Mouse (Mus musculus) layer of hippocampus, adult 8-10 months (tissue): ENCODE data around the gene Rtn4rl1. TPM values are rescaled to one million over a fixed set of nuclear protein-coding genes. Genes with fewer than 3 reads are reported as not detected.
"Not testable (repeated sequence)": the region's sequence is repeated elsewhere in the genome, so short reads cannot be mapped to it uniquely, and the experiment has no call there.

ENCODE experiments used
- DNase-seq, 2 experiments: peaks; one replicate each; pipeline ENCODE4 v3.0.0; 2022; ENCODE audit warnings: low spot score in 2 of 2
- total RNA-seq, 4 experiments: library from RNA; stranded (reverse); gene quantifications; 2 replicates each; pipeline ENCODE4 v1.2.4; 2022

Rtn4rl1 gene
- total RNA-seq, 4 experiments from 2014 or later: 80.7 to 110 (median 97.3) TPM

GRCm38 (mm10) chr11:75165441-75166192 is 28.0 kb upstream of the Rtn4rl1 start:
- DNase-seq: peak in 1 of 2 experiments; percentile 83

GRCm38 (mm10) chr11:75166193-75166842 is 27.3 kb upstream of the Rtn4rl1 start:
- DNase-seq: no peak

GRCm38 (mm10) chr11:75166861-75167642 is 26.5 kb upstream of the Rtn4rl1 start:
- DNase-seq: no peak

- DNase-seq: no peak
These were observed 25.7 kb upstream of the Rtn4rl1 start for GRCm38 (mm10) chr11:75167643-75168589.

GRCm38 (mm10) chr11:75168590-75169361 is 24.8 kb upstream of the Rtn4rl1 start:
- peak in 1 of 2 experiments; percentile 69 for DNase-seq

- no peak for DNase-seq
These were observed 24.0 kb upstream of the Rtn4rl1 start, which contains the start of gene Hic1 for GRCm38 (mm10) chr11:75169405-75170080. Gene Hic1, minus strand, starts transcription at chr11:75169519.

GRCm38 (mm10) chr11:75170136-75170751 is 23.3 kb upstream of the Rtn4rl1 start:
- DNase-seq: peak; percentile 88 to 93

GRCm38 (mm10) chr11:75171186-75171865 is 22.3 kb upstream of the Rtn4rl1 start:
- no peak for DNase-seq

- DNase-seq: no peak
These were observed 21.2 kb upstream of the Rtn4rl1 start for GRCm38 (mm10) chr11:75172151-75173094.

- peak; percentile 95 for DNase-seq
These were observed 20.3 kb upstream of the Rtn4rl1 start for GRCm38 (mm10) chr11:75173095-75173798.

- DNase-seq: no peak
These were observed 19.8 kb upstream of the Rtn4rl1 start for GRCm38 (mm10) chr11:75173799-75174165.

GRCm38 (mm10) chr11:75174574-75174973 is 19.0 kb upstream of the Rtn4rl1 start:
- DNase-seq: not testable (repeated sequence)

- no peak for DNase-seq
These were observed 15.6 kb upstream of the Rtn4rl1 start for GRCm38 (mm10) chr11:75178011-75178410.

GRCm38 (mm10) chr11:75178672-75179208 is 14.8 kb upstream of the Rtn4rl1 start, which contains the start of gene Ovca2:
Gene Ovca2, minus strand, starts transcription at chr11:75178835.
- peak; percentile 85 to 87 for DNase-seq

- peak in 1 of 2 experiments; percentile 84 for DNase-seq
These were observed 9.5 kb upstream of the Rtn4rl1 start for GRCm38 (mm10) chr11:75183917-75184570.

- no peak for DNase-seq
These were observed 9.0 kb upstream of the Rtn4rl1 start for GRCm38 (mm10) chr11:75184573-75184972.
